Mouse (Mus musculus): ENCODE measurements around the gene Casq2.
"Not testable (repeated sequence)": the region's sequence is repeated elsewhere in the genome, so short reads cannot be mapped to it uniquely, and the experiment has no call there.

DNA sequence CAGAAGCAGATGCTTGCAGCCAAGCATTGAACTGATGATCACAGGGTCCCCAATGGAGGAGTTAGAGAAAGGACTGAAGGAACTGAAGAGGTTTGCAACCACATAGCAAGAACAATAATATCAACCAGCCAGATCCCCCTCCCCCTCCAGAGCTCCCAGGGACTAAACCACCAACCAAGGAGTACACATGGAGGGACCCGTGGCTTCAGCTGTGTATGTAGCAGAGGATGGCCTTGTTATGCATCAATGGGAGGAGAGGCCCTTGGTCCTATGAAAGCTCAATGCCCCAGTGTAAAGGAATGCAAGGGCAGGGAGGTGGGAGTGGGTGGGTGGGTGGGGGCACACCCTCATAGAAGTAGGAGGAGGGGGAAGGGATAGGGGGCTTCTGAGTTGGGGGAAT is 77.6 kb downstream of the Casq2 start:
- not testable (repeated sequence) for TF ChIP-seq CTCF (IDR thresholded peaks at IDR 0.05; ENCODE audit: low read depth, low read length); POLR2A (IDR thresholded peaks at IDR 0.05; ENCODE audit: borderline replicate concordance, low read depth, low read length)

All from bone marrow macrophage, adult 2 months (primary cell).